Mouse (Mus musculus) adrenal gland, postnatal 25 days (tissue): Measurements from ENCODE around the gene Nr2c1. TPM values are rescaled to one million over a fixed set of nuclear protein-coding genes. Genes with fewer than 3 reads are reported as not detected.

Experiments used
- DNase-seq: peaks from one replicate; pipeline ENCODE4 v3.0.0; 2021; ENCODE audit warnings: mixed read lengths
- total RNA-seq: library from RNA; stranded (reverse); gene quantifications from 2 replicates; pipeline ENCODE4 v1.2.3, GENCODE M21; 2021

The Nr2c1 gene
- total RNA-seq, 1 experiment from 2014 or later, result 17.9 TPM

GRCm38 (mm10) chr10:94140227-94140931, 7.4 kb upstream of the Nr2c1 start:
- DNase-seq, result no peak

GRCm38 (mm10) chr10:94142427-94142826, 5.4 kb upstream of the Nr2c1 start:
- DNase-seq, result no peak

DNA sequence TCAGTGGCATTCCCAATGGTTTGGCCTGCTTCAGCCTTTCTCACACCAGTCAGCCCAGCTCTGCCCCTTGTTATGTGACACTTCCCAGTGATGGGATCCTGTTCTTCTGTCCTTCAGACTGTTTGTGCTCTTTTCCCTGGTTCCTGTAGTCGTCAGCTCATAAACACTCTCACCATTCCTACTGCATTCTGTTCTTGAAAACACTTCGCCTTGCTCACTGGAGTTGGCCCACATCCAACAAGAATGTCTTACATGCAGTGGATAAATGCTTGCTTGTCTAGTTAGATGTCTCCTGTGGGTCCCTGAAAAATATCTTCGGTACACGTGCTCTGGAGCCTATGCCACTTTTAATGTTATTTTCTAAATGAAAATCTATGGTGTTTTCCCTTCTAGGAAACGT, 3.2 kb upstream of the Nr2c1 start:
- no peak for DNase-seq

GRCm38 (mm10) chr10:94147391-94147755, 450 bp upstream of the Nr2c1 start:
- DNase-seq, result no peak

GRCm38 (mm10) chr10:94151488-94151887, 3.7 kb downstream of the Nr2c1 start:
- no peak for DNase-seq

DNA sequence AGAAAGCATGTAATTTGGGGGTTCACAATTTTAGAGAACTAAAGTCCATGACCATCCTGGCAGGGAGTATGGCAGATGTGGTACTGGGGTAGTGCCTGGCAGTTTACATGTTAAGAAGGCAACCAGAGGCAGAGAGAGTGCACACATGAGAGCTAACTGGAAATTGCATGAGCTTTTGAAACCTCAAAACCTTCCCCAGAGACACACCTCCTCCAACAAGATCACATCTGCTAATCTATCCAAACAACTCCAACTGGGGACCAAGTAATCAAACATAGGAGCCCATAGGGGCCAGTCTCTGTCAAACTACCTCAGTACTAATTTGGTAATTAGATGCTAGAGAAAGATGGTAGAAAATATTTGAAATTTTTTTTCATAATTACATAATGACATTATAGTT, 6.0 kb downstream of the Nr2c1 start:
- DNase-seq, result no peak

- DNase-seq, result no peak
Observed at GRCm38 (mm10) chr10:94158962-94159361, 11.1 kb downstream of the Nr2c1 start.

DNA sequence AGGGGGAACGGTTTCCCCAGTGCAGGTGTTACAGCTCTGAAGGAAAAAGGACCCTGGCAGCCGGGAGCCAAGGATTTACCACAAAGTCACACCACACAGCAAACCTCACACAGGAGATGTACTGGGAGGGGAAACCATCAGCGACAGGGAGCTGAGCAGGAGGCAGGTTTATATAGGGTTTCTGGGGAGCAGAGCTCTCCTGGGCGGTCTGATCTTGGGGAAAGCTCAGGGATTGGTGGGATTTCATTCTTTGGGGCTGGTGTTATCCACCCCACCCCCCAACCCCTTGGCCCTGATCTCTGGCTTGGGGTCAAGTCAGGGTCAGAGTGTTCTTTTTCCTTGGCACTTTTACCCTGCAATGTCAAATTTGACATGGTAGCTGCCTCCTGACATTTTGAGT, 11.6 kb downstream of the Nr2c1 start:
- no peak for DNase-seq

GRCm38 (mm10) chr10:94161051-94161765, 13.4 kb downstream of the Nr2c1 start:
- no peak for DNase-seq

DNA sequence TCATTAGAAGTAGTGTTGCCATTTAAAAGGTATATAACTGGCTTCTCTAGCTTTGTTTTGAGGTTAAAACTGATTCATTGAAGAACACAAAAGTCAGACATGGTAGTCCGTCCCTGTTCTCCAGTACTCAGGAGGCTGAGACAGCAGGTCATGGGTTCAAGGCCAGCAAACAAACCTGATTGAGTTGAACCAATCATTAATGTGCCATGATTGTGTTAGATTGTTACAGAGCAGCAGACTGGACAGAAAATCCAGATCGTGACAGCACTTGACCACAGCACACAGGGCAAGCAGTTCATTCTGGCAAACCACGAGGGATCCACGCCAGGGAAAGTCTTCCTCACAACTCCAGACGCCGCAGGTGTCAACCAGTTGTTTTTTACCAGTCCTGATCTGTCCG, 14.2 kb downstream of the Nr2c1 start:
- no peak for DNase-seq

DNA sequence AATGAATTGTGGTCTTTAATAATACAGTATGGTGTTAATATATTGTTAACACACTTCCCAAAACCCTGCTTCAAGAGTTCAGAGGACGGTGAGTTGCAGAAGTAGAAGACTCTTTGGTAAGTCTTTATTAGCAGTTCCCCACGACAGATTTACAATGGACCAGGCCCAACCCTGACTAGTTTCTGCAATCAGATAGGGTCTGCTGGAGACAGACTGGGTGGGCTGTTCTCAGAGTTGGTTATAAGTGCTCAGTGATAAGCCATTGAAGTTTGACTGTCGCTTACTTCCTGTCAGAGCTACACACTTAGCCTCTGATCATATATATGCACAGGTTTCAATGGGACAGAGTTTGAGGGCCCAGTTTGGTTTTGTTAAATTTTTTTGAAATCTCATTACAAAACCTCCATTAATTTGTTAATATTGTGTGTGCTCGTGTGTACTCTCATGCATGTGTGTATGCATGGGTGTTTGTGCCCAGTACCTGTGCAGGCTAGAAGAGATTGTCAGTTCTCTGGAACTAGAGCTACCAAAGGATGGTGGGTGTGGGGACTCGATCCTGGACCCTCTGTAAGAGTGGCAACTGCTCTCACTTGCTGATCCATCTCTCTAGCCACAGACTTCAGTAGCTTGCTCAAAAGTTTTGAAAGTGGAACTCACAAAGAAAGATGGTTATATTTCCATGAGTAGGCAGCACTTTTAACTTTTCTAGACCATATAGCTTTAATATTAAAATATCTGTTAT, 16.5 kb downstream of the Nr2c1 start:
- no peak for DNase-seq

- DNase-seq, result no peak
Observed at GRCm38 (mm10) chr10:94165426-94165825, 17.6 kb downstream of the Nr2c1 start.

- no peak for DNase-seq
Observed at GRCm38 (mm10) chr10:94167051-94167750, 19.4 kb downstream of the Nr2c1 start.

DNA sequence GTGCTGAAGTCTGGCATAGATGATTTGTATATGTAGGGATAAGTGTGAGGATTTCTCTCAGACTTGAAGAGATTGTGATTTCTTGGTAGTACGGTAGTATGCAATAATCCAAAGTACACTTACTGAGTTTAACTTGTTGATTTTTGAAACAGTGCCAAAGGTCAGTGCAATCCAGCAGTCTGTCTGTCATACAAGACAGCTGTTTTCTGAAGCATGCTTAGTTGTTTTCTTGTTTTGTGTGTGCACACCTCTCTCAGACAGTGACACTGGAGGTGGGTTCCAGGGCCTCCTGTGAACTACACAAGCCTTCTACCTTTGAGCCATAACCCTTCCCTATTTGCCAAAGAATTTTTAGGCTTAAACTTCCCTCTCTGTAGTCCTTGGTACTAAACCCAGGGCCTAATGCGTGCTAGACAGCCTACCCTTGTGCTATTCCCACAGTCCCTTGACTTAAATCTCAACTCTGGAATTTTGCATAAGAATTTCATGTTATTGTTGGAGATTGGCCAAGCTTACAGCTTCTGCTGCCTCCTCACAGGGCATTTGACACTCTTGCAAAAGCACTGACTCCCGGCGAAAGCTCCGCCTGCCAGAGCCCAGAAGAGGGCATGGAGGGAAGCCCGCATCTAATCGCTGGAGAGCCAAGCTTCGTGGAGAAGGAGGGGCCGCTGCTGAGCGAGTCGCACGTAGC, 23.8 kb downstream of the Nr2c1 start:
- no peak for DNase-seq

- no peak for DNase-seq
Observed at GRCm38 (mm10) chr10:94172137-94172536, 24.3 kb downstream of the Nr2c1 start.

DNA sequence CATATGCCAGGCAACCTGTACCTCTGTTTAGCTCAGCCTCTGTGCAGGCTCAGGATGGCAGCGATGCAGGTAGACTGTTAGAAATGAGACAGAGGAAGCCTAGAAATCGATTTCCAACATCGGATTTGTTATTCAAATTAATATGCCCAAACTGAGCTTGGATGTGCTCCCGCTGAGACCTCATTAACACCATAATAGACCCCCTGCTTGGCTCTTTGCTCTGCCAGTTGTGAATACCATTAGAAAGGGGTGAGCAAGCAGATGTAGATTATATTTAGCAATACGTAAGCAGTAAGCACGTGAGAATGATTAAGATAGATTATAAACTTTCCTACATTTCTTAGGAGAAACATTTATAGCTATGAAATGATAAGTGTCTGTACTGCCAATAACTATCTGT, 24.9 kb downstream of the Nr2c1 start:
- no peak for DNase-seq

GRCm38 (mm10) chr10:94174652-94175051, 26.8 kb downstream of the Nr2c1 start:
- DNase-seq, result no peak

DNA sequence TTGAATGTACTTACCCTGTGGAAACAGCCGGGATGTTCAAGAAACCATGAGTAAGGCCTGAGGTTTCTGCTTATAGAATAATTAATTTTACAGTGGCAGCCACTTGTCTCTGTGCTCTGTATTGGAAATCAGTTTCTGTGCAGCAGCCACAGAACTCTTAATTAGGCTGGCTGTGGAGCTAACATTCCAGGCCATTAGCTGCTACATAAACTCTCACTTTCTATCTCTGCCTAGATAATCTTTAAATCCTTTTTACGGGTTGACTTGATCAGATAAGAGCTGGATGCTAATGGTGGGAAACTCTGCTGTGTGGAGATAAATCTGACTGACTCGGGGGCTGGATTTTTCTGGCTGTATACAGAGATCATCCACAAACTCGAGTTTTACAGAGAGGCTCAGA, 35.4 kb downstream of the Nr2c1 start:
- no peak for DNase-seq

GRCm38 (mm10) chr10:94198482-94199405, 50.9 kb downstream of the Nr2c1 start, which contains the start of gene Ndufa12:
Ndufa12 (plus strand) TSS chr10:94198720.
- DNase-seq, result peak; percentile 94

GRCm38 (mm10) chr10:94204973-94205372, 57.1 kb downstream of the Nr2c1 start:
- no peak for DNase-seq
